Mouse (Mus musculus): Measurements from ENCODE around the gene Farp1. TPM values are rescaled to one million over a fixed set of nuclear protein-coding genes. Genes with fewer than 3 reads are reported as not detected.

The Farp1 gene
- total RNA-seq, 1 experiment, result 8.6 TPM

DNA sequence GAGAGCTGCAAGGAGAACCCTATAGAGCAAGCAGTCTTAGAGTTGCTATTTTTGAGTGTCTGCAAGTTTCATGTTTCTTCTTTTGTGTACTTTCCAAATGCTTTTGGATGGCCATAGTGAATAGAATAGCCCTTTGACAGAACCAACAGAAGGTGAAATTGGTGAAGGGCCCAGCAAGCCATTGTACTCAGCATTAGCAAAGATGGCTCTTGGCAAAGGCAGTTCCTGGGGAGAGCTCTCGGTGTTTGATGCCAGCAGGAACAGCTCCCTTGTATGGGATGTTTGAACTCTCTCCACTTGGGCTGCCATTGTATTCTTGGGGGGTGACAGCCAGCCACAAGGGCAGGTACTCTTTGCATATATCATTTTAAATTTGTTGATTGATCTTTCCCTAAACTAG, 29.7 kb downstream of the Farp1 start:
- no peak overlapping the region for H3K27ac ChIP-seq (ENCODE audit: insufficient read depth, low read depth, low read length, poor library complexity, severe bottlenecking)
- in situ Hi-C loops (cut with MboI; ENCODE audit: low sequenced_read_pairs in 2 of 2, unreplicated experiment in 2 of 2), result no loop called here
- peaks cover 0 to 4% of the 10 kb centered on the region in 2 experiments; a peak in 1 of 4 replicates for H3K4me1 ChIP-seq (ENCODE audit: control insufficient read depth in 2 of 2, insufficient read depth in 2 of 2, low read length in 2 of 2, poor library complexity in 1 of 2)
- no peaks in the 10 kb centered on the region for H3K9me3 ChIP-seq (ENCODE audit: control insufficient read depth, insufficient read depth, low read depth, low read length)
- TF ChIP-seq ZC3H11A (IDR thresholded peaks at IDR 0.05; ENCODE audit: borderline replicate concordance, low read depth, low read length) (no peak), ZNF384 (IDR thresholded peaks at IDR 0.05; ENCODE audit: low read depth, low read length) (no peak), HCFC1 (IDR thresholded peaks at IDR 0.05; ENCODE audit: borderline replicate concordance, insufficient read depth, low read length) (no peak), CHD2 (IDR thresholded peaks at IDR 0.05; ENCODE audit: low read depth, low read length) (no peak), MAFK (IDR thresholded peaks at IDR 0.05; ENCODE audit: insufficient read depth, low read depth, low read length) (no peak)
- no peak overlapping the region for H3K9ac ChIP-seq (ENCODE audit: insufficient read depth, low read depth, low read length, poor library complexity, severe bottlenecking)
- no peak overlapping the region for H3K4me3 ChIP-seq (ENCODE audit: insufficient read depth in 1 of 2, low read depth in 1 of 2, low read length in 2 of 2, poor library complexity in 1 of 2, severe bottlenecking in 1 of 2)
- DNase-seq (ENCODE audit: low read depth, low spot score), result no peak
- H3K36me3 ChIP-seq (ENCODE audit: control insufficient read depth, insufficient read depth, low read length, poor library complexity, severe bottlenecking), result no peaks in the 10 kb centered on the region

DNA sequence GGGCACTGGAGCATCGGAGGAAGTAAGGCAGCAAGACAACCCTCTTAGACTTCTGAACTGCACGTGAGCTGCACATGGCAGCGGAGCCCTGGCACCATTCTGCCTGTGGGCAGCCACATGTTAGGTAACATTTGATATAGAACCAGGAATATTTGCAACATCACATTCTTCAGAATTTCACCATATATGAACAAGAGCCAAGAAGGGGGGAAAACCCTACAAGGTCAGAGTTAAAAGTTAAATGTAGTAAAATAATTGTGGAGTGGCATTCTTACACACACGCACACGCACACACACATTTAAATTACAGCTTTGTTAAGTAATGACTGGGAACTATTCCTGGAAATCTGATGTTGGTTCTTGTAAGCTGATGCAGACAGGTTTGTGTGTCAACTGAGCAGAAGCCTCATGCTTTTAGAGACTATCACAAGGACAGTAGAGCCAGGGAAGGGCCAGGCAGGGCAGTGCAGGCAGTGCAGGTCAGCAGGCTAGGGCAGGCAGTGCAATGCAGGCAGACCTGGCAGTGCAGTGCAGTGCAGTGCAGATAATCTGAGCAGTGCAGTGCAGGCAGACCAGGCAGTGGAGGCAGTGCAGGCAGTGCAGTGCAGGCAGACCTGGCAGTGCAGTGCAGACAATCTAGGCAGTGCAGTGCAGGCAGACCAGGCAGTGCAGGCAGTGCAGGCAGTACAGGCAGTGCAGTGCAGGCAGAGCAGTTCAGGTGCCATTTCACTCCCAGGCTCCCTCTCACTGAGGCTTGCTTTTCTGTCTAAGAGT, 38.3 kb downstream of the Farp1 start:
- no peak for DNase-seq (ENCODE audit: low read depth, low spot score)
- Histone ChIP-seq H3K4me1 (ENCODE audit: control insufficient read depth in 2 of 2, insufficient read depth in 2 of 2, low read length in 2 of 2, poor library complexity in 1 of 2) (no peaks in the 10 kb centered on the region), H3K9ac (ENCODE audit: insufficient read depth, low read depth, low read length, poor library complexity, severe bottlenecking) (no peak overlapping the region), H3K27ac (ENCODE audit: insufficient read depth, low read depth, low read length, poor library complexity, severe bottlenecking) (no peak overlapping the region), H3K9me3 (ENCODE audit: control insufficient read depth, insufficient read depth, low read depth, low read length) (no peaks in the 10 kb centered on the region), H3K4me3 (ENCODE audit: insufficient read depth in 1 of 2, low read depth in 1 of 2, low read length in 2 of 2, poor library complexity in 1 of 2, severe bottlenecking in 1 of 2) (no peak overlapping the region), H3K36me3 (ENCODE audit: control insufficient read depth, insufficient read depth, low read length, poor library complexity, severe bottlenecking) (no peaks in the 10 kb centered on the region)
- TF ChIP-seq HCFC1 (IDR thresholded peaks at IDR 0.05; ENCODE audit: borderline replicate concordance, insufficient read depth, low read length), result no peak
- TF ChIP-seq ZC3H11A (IDR thresholded peaks at IDR 0.05; ENCODE audit: borderline replicate concordance, low read depth, low read length), result no peak
- no peak for TF ChIP-seq CHD2 (IDR thresholded peaks at IDR 0.05; ENCODE audit: low read depth, low read length)
- TF ChIP-seq ZNF384 (IDR thresholded peaks at IDR 0.05; ENCODE audit: low read depth, low read length), result no peak
- no peak for TF ChIP-seq MAFK (IDR thresholded peaks at IDR 0.05; ENCODE audit: insufficient read depth, low read depth, low read length)
- in situ Hi-C loops (cut with MboI; ENCODE audit: low sequenced_read_pairs in 2 of 2, unreplicated experiment in 2 of 2), result no loop called here

DNA sequence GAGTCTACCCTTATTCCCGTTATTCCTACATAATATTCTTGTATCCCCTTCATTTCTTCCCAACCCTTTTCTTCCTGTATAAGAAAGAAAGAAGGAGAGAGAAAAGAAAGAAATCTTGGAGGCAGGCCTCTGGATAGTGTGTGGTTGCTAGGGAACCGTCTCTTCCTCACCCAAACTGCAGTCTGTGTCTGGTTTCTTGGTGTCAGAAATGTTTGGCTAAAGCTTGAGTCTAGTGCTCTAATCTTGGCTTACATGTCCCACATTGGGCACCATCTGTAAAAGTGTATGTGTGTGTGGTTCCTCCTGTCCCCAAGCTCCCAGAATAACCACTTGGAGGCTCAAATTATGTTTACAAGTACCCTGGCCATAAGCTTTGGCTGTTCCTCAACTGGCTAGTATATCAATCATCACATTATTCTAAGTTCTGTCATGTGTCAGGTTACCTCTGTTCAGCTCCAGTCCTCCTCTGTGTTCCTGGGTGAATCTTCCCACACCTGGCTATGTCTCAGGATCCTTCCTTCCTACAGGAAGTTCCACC, 39.3 kb downstream of the Farp1 start:
- in situ Hi-C loops (cut with MboI; ENCODE audit: low sequenced_read_pairs in 2 of 2, unreplicated experiment in 2 of 2), result no loop called here
- Histone ChIP-seq H3K27ac (ENCODE audit: insufficient read depth, low read depth, low read length, poor library complexity, severe bottlenecking) (no peak overlapping the region), H3K9ac (ENCODE audit: insufficient read depth, low read depth, low read length, poor library complexity, severe bottlenecking) (no peak overlapping the region), H3K4me1 (ENCODE audit: control insufficient read depth in 2 of 2, insufficient read depth in 2 of 2, low read length in 2 of 2, poor library complexity in 1 of 2) (no peaks in the 10 kb centered on the region), H3K4me3 (ENCODE audit: insufficient read depth in 1 of 2, low read depth in 1 of 2, low read length in 2 of 2, poor library complexity in 1 of 2, severe bottlenecking in 1 of 2) (no peak overlapping the region), H3K36me3 (ENCODE audit: control insufficient read depth, insufficient read depth, low read length, poor library complexity, severe bottlenecking) (no peaks in the 10 kb centered on the region), H3K9me3 (ENCODE audit: control insufficient read depth, insufficient read depth, low read depth, low read length) (no peaks in the 10 kb centered on the region)
- no peak for DNase-seq (ENCODE audit: low read depth, low spot score)
- TF ChIP-seq CHD2 (IDR thresholded peaks at IDR 0.05; ENCODE audit: low read depth, low read length) (no peak), ZNF384 (IDR thresholded peaks at IDR 0.05; ENCODE audit: low read depth, low read length) (no peak), ZC3H11A (IDR thresholded peaks at IDR 0.05; ENCODE audit: borderline replicate concordance, low read depth, low read length) (no peak), MAFK (IDR thresholded peaks at IDR 0.05; ENCODE audit: insufficient read depth, low read depth, low read length) (no peak), HCFC1 (IDR thresholded peaks at IDR 0.05; ENCODE audit: borderline replicate concordance, insufficient read depth, low read length) (no peak)

DNA sequence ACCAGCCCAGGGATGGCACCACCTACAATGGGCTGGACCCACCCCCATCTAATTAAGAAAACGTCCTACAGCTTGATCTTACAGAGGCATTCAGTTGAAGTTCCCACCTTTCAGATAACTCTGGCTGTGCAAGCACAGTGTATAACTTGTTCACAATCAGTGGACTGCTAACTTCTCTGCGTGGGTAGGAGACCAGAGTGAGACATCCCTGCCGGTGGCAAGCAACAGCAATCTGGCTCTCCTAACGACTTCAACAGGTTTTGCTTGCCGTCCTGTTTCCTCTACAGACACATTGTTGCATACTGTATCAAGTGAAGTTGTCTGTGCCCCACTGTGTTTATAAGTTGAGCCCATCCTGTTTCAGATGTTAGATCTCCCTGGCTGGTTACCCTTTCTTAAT, 45.7 kb downstream of the Farp1 start:
- H3K27ac ChIP-seq (ENCODE audit: insufficient read depth, low read depth, low read length, poor library complexity, severe bottlenecking), result no peak overlapping the region

More for the DNA sequence above, 45.7 kb downstream of the Farp1 start:
- no peaks in the 10 kb centered on the region for H3K4me1 ChIP-seq (ENCODE audit: control insufficient read depth in 2 of 2, insufficient read depth in 2 of 2, low read length in 2 of 2, poor library complexity in 1 of 2)
- TF ChIP-seq HCFC1 (IDR thresholded peaks at IDR 0.05; ENCODE audit: borderline replicate concordance, insufficient read depth, low read length) (no peak), ZNF384 (IDR thresholded peaks at IDR 0.05; ENCODE audit: low read depth, low read length) (no peak), ZC3H11A (IDR thresholded peaks at IDR 0.05; ENCODE audit: borderline replicate concordance, low read depth, low read length) (no peak)
- no peaks in the 10 kb centered on the region for H3K36me3 ChIP-seq (ENCODE audit: control insufficient read depth, insufficient read depth, low read length, poor library complexity, severe bottlenecking)
- in situ Hi-C loops (cut with MboI; ENCODE audit: low sequenced_read_pairs in 2 of 2, unreplicated experiment in 2 of 2), result no loop called here
- no peak overlapping the region for H3K4me3 ChIP-seq (ENCODE audit: insufficient read depth in 1 of 2, low read depth in 1 of 2, low read length in 2 of 2, poor library complexity in 1 of 2, severe bottlenecking in 1 of 2)
- no peak overlapping the region for H3K9ac ChIP-seq (ENCODE audit: insufficient read depth, low read depth, low read length, poor library complexity, severe bottlenecking)
- H3K9me3 ChIP-seq (ENCODE audit: control insufficient read depth, insufficient read depth, low read depth, low read length), result no peaks in the 10 kb centered on the region
- no peak for DNase-seq (ENCODE audit: low read depth, low spot score)

Data from ES-E14 (cell line).